Mouse (Mus musculus): ENCODE measurements around the gene Slc28a1. TPM values are rescaled to one million over a fixed set of nuclear protein-coding genes. Genes with fewer than 3 reads are reported as not detected.
A peak's percentile ranks its signal among the peaks of the same experiment; 100 is the strongest.
"Not testable (repeated sequence)": the region's sequence is repeated elsewhere in the genome, so short reads cannot be mapped to it uniquely, and the experiment has no call there.

Gene Slc28a1
- polyA plus RNA-seq, 1 experiment from 2014 or later: not detected

GRCm38 (mm10) chr7:81196796-81197195 is 82.2 kb downstream of the Slc28a1 start:
- Histone ChIP-seq H3K9ac (no peak overlapping the region), H3K27me3 (ENCODE audit: insufficient read depth, low read length) (no peaks in the 10 kb centered on the region), H3K4me3 (ENCODE audit: low read depth, low read length) (no peak overlapping the region), H3K27ac (ENCODE audit: low read depth) (peak overlapping the region; percentile 48), H3K4me2 (no peak overlapping the region), H3K36me3 (ENCODE audit: insufficient read depth) (no peaks in the 10 kb centered on the region), H3K4me1 (ENCODE audit: insufficient read depth) (peaks cover 18% of the 10 kb centered on the region), H3K9me3 (ENCODE audit: low read depth, low read length) (no peaks in the 10 kb centered on the region)
- peak; percentile 71 for DNase-seq
- 47% methylated on average over 3 of the region's 3 CpGs for WGBS
- TF ChIP-seq CTCF (IDR thresholded peaks at IDR 0.05; ENCODE audit: low read depth): no peak
- peak; percentile 80 for ATAC-seq (ENCODE audit: insufficient read depth)

DNA sequence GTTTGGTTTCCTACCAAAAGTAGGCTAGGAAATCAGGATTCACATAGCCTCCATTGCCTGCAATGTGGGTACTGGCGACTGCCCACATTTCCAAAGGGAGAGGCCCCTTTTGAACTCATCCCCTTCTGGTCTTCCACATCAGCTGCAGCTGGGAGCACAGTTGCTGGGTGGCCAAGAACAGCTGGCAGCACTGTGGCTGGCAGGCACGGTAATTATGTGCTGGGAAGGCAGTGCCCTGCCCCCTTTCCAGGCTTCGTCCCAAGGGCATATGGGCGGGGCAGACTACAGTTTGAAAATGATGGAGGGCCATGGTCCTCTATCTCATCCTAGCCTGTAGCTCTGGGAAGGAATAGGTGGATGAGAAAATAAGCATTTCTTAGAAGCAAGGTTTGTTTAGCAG is 83.9 kb downstream of the Slc28a1 start:
- H3K27me3 ChIP-seq (ENCODE audit: insufficient read depth, low read length): no peaks in the 10 kb centered on the region
- DNase-seq (peak; percentile 68), ATAC-seq (ENCODE audit: insufficient read depth) (peak; percentile 60)
- H3K4me1 ChIP-seq (ENCODE audit: insufficient read depth): peaks cover 18% of the 10 kb centered on the region
- no peaks in the 10 kb centered on the region for H3K36me3 ChIP-seq (ENCODE audit: insufficient read depth)
- H3K27ac ChIP-seq (ENCODE audit: low read depth): no peak overlapping the region
- H3K4me2 ChIP-seq: no peak overlapping the region
- WGBS: 25% methylated on average over 4 of the region's 4 CpGs
- no peak overlapping the region for H3K9ac ChIP-seq
- no peak for TF ChIP-seq CTCF (IDR thresholded peaks at IDR 0.05; ENCODE audit: low read depth)
- no peaks in the 10 kb centered on the region for H3K9me3 ChIP-seq (ENCODE audit: low read depth, low read length)
- H3K4me3 ChIP-seq (ENCODE audit: low read depth, low read length): no peak overlapping the region

DNA sequence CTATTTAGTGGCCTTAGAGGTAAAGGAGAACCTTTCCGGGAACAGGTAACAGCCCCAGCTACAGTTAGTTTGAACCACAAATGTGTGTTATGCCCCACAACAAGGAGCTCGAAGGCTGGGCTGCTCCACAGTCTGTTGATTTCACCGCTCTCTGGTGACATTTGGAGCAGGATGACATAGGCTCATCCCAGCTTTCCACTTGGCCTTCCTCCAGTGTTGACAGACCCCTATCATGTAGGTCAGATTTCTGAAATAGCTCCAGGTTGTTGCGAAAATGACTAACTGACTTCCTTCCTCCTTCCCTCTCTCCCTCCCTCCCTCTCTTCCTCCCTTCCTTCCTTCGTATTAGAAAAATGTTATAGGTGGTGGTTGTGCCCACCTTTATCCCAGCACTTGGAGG is 84.5 kb downstream of the Slc28a1 start:
- H3K4me1 ChIP-seq (ENCODE audit: insufficient read depth): peaks cover 18% of the 10 kb centered on the region
- H3K4me2 ChIP-seq: no peak overlapping the region
- no peak overlapping the region for H3K27ac ChIP-seq (ENCODE audit: low read depth)
- 36% methylated on average over 5 of the region's 5 CpGs for WGBS
- H3K9ac ChIP-seq: no peak overlapping the region
- no peaks in the 10 kb centered on the region for H3K27me3 ChIP-seq (ENCODE audit: insufficient read depth, low read length)
- H3K4me3 ChIP-seq (ENCODE audit: low read depth, low read length): no peak overlapping the region
- no peak for TF ChIP-seq CTCF (IDR thresholded peaks at IDR 0.05; ENCODE audit: low read depth)
- peak; percentile 70 for DNase-seq
- ATAC-seq (ENCODE audit: insufficient read depth): no peak
- H3K9me3 ChIP-seq (ENCODE audit: low read depth, low read length): no peaks in the 10 kb centered on the region
- no peaks in the 10 kb centered on the region for H3K36me3 ChIP-seq (ENCODE audit: insufficient read depth)

DNA sequence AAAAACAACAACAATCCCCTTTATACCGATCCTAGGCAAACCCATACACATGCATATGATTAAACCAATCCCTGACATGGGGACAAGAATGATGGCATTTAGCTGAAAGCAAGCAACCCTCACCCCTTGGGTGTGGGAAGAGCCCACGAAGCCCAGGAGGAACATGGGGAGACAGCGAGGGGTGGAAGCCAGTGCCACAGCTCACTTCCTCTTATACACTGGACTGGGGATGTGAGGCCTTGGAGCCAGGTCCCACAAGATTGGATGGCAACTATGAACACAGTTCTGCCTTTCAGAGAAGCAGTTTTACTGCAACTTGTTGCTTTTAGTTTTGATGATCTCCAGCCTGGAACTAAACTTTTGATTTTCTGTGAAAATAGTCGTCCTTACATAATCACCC is 85.2 kb downstream of the Slc28a1 start:
- no peaks in the 10 kb centered on the region for H3K27me3 ChIP-seq (ENCODE audit: insufficient read depth, low read length)
- no peak overlapping the region for H3K4me3 ChIP-seq (ENCODE audit: low read depth, low read length)
- DNase-seq: no peak
- no peak for TF ChIP-seq CTCF (IDR thresholded peaks at IDR 0.05; ENCODE audit: low read depth)
- H3K27ac ChIP-seq (ENCODE audit: low read depth): no peak overlapping the region
- no peak for ATAC-seq (ENCODE audit: insufficient read depth)
- H3K9ac ChIP-seq: no peak overlapping the region
- no peaks in the 10 kb centered on the region for H3K36me3 ChIP-seq (ENCODE audit: insufficient read depth)
- H3K4me1 ChIP-seq (ENCODE audit: insufficient read depth): peaks cover 18% of the 10 kb centered on the region
- 43% methylated on average over 4 of the region's 4 CpGs for WGBS
- no peak overlapping the region for H3K4me2 ChIP-seq
- no peaks in the 10 kb centered on the region for H3K9me3 ChIP-seq (ENCODE audit: low read depth, low read length)

- no peak for DNase-seq
These were observed 87.8 kb downstream of the Slc28a1 start for GRCm38 (mm10) chr7:81202389-81202788.

GRCm38 (mm10) chr7:81203576-81203975 is 89.0 kb downstream of the Slc28a1 start:
- DNase-seq; ATAC-seq (ENCODE audit: insufficient read depth); H3K27me3 ChIP-seq (ENCODE audit: insufficient read depth, low read length); H3K36me3 ChIP-seq (ENCODE audit: insufficient read depth); H3K27ac ChIP-seq (ENCODE audit: low read depth); H3K4me2 ChIP-seq; H3K9ac ChIP-seq; H3K9me3 ChIP-seq (ENCODE audit: low read depth, low read length); H3K4me1 ChIP-seq (ENCODE audit: insufficient read depth); H3K4me3 ChIP-seq (ENCODE audit: low read depth, low read length): not testable (repeated sequence)
- WGBS: 84% methylated on average over 10 of the region's 10 CpGs

More at GRCm38 (mm10) chr7:81202389-81202788, 87.8 kb downstream of the Slc28a1 start:
- 42% methylated on average over 5 of the region's 5 CpGs for WGBS
- Histone ChIP-seq H3K4me3 (ENCODE audit: low read depth, low read length) (no peak overlapping the region), H3K4me1 (ENCODE audit: insufficient read depth) (peaks cover 18% of the 10 kb centered on the region), H3K27ac (ENCODE audit: low read depth) (no peak overlapping the region), H3K9ac (no peak overlapping the region), H3K27me3 (ENCODE audit: insufficient read depth, low read length) (no peaks in the 10 kb centered on the region), H3K4me2 (no peak overlapping the region), H3K36me3 (ENCODE audit: insufficient read depth) (no peaks in the 10 kb centered on the region), H3K9me3 (ENCODE audit: low read depth, low read length) (no peaks in the 10 kb centered on the region)
- TF ChIP-seq CTCF (IDR thresholded peaks at IDR 0.05; ENCODE audit: low read depth): no peak
- no peak for ATAC-seq (ENCODE audit: insufficient read depth)

GRCm38 (mm10) chr7:81208944-81209343 is 94.3 kb downstream of the Slc28a1 start:
- Histone ChIP-seq H3K9me3 (ENCODE audit: low read depth, low read length) (no peaks in the 10 kb centered on the region), H3K4me1 (ENCODE audit: insufficient read depth) (no peaks in the 10 kb centered on the region), H3K36me3 (ENCODE audit: insufficient read depth) (no peaks in the 10 kb centered on the region), H3K9ac (no peak overlapping the region), H3K4me2 (0 out of 2 replicates have a peak overlapping the region, but pooled peaks have one; percentile 12), H3K27me3 (ENCODE audit: insufficient read depth, low read length) (peaks cover 40% of the 10 kb centered on the region), H3K27ac (ENCODE audit: low read depth) (peak overlapping the region; percentile 36; the same call in 1 of the 2 replicates), H3K4me3 (ENCODE audit: low read depth, low read length) (no peak overlapping the region)
- ATAC-seq (ENCODE audit: insufficient read depth): no peak
- peak; percentile 70 for TF ChIP-seq CTCF (IDR thresholded peaks at IDR 0.05; ENCODE audit: low read depth)
- WGBS: 18% methylated on average over 6 of the region's 6 CpGs
- DNase-seq: peak; percentile 75
